Mouse (Mus musculus) G1E (cell line): ENCODE data around the gene Slc22a13. TPM values are rescaled to one million over a fixed set of nuclear protein-coding genes. Genes with fewer than 3 reads are reported as not detected.
"Not testable (repeated sequence)": the region's sequence is repeated elsewhere in the genome, so short reads cannot be mapped to it uniquely, and the experiment has no call there.

Source experiments
- ATAC-seq: 2 replicates; pipeline ENCODE4 v1.8.0; 2016; ENCODE audit warnings: mild to moderate bottlenecking; ENCODE audit not compliant: insufficient number of reproducible peaks, poor library complexity, low FRiP score, severe bottlenecking; ENCODE audit errors: extremely low read depth
- DNase-seq: peaks from one replicate; pipeline ENCODE4 v3.0.0; 2012; ENCODE audit warnings: low spot score
- H3K27me3 ChIP-seq: 2 replicates; pipeline ENCODE4 v1.6.1; 2012; ENCODE audit warnings: mild to moderate bottlenecking, low read length, inconsistent platforms; ENCODE audit not compliant: insufficient read depth
- H3K36me3 ChIP-seq: replicated peaks from 2 replicates; pipeline ENCODE3; 2012; ENCODE audit warnings: mild to moderate bottlenecking, inconsistent platforms
- H3K4me1 ChIP-seq: 2 replicates; pipeline ENCODE4 v1.6.1; 2012; ENCODE audit warnings: low read depth, low read length, inconsistent platforms, mixed read lengths; ENCODE audit not compliant: insufficient read depth
- H3K4me3 ChIP-seq: 2 replicates; pipeline ENCODE4 v1.5.1; 2012; ENCODE audit warnings: low read depth, mild to moderate bottlenecking, inconsistent platforms, low read length, moderate library complexity, mixed read lengths
- H3K9me3 ChIP-seq: replicated peaks from 2 replicates; pipeline ENCODE4 v1.6.1; 2012; ENCODE audit warnings: inconsistent platforms
- CTCF ChIP-seq: IDR thresholded peaks from 2 replicates; pipeline ENCODE4 v1.5.1; 2012; ENCODE audit warnings: low read depth, low read length, inconsistent platforms, mixed read lengths
- GATA1 ChIP-seq: IDR thresholded peaks from 2 replicates; pipeline ENCODE4 v1.6.1; 2012; ENCODE audit warnings: borderline replicate concordance, low read length, inconsistent platforms, mixed read lengths
- GATA2 ChIP-seq: IDR thresholded peaks from 2 replicates; pipeline ENCODE4 v1.6.1; 2012; ENCODE audit warnings: low read depth, low read length, inconsistent platforms, borderline replicate concordance
- POLR2AphosphoS5 ChIP-seq: IDR thresholded peaks from 2 replicates; pipeline ENCODE4 v1.6.1; 2012; ENCODE audit warnings: low read depth, low read length, inconsistent platforms; ENCODE audit not compliant: insufficient replicate concordance
- TAL1 ChIP-seq: conservative IDR thresholded peaks from 2 replicates; pipeline ENCODE4 v1.6.1; 2012; ENCODE audit warnings: low read depth, low read length, inconsistent platforms, mixed read lengths
- polyA plus RNA-seq: library from polyadenylated mRNA; stranded (reverse); fragments of >175 nt; gene quantifications from 2 replicates; pipeline ENCODE4 v1.2.3, GENCODE M21; 2012
- total RNA-seq, 2 experiments: library from RNA; stranded (forward) in 1 of 2; stranded (reverse) in 1 of 2; fragments of 200-1000 nt in 1 of 2; fragments of >200 nt in 1 of 2; fragmentation: Nextera tagmentation in 1 of 2; gene quantifications; 2 replicates each; pipeline ENCODE4 v1.2.3; 2014 to 2017

The Slc22a13 gene
- total and polyA plus RNA-seq, 3 experiments = not detected

GRCm38 (mm10) chr9:119230829-119231228 lies 21.9 kb upstream of the Slc22a13 start:
- Histone ChIP-seq H3K4me3 (no peak overlapping the region), H3K36me3 (no peaks in the 10 kb centered on the region), H3K4me1 (no peaks in the 10 kb centered on the region), H3K27me3 (peaks cover 2% of the 10 kb centered on the region; the same call in 1 of the 2 replicates), H3K9me3 (no peaks in the 10 kb centered on the region)
- TF ChIP-seq CTCF (no peak), GATA1 (no peak), GATA2 (no peak), POLR2AphosphoS5 (no peak), TAL1 (no peak)
- no peak for DNase-seq
- no peak for ATAC-seq

GRCm38 (mm10) chr9:119220249-119220648 lies 11.4 kb upstream of the Slc22a13 start:
- TF ChIP-seq CTCF = no peak
- no peak for TF ChIP-seq TAL1
- no peak for TF ChIP-seq POLR2AphosphoS5
- no peak for TF ChIP-seq GATA2
- no peak for TF ChIP-seq GATA1
- no peaks in the 10 kb centered on the region for H3K36me3 ChIP-seq
- H3K27me3 ChIP-seq = no peaks in the 10 kb centered on the region
- H3K4me3 ChIP-seq = no peak overlapping the region
- ATAC-seq (no peak), DNase-seq (no peak)
- no peaks in the 10 kb centered on the region for H3K4me1 ChIP-seq
- H3K9me3 ChIP-seq = 0 out of 2 replicates have a peak, but pooled peaks cover 2% of the 10 kb centered on the region

- no peak for TF ChIP-seq GATA2
- no peak for TF ChIP-seq TAL1
- no peak for TF ChIP-seq GATA1
- TF ChIP-seq CTCF = no peak
- no peak for TF ChIP-seq POLR2AphosphoS5
- Histone ChIP-seq H3K4me1 (no peaks in the 10 kb centered on the region), H3K36me3 (no peaks in the 10 kb centered on the region), H3K4me3 (no peak overlapping the region), H3K27me3 (no peaks in the 10 kb centered on the region), H3K9me3 (0 out of 2 replicates have a peak, but pooled peaks cover 2% of the 10 kb centered on the region)
- no peak for DNase-seq
- no peak for ATAC-seq
These were observed 10.8 kb upstream of the Slc22a13 start for GRCm38 (mm10) chr9:119219667-119220066.

GRCm38 (mm10) chr9:119215341-119215740 lies 6.4 kb upstream of the Slc22a13 start:
- not testable (repeated sequence) for H3K9me3 ChIP-seq, H3K4me1 ChIP-seq, H3K36me3 ChIP-seq, H3K27me3 ChIP-seq, H3K4me3 ChIP-seq, ATAC-seq, DNase-seq

- Histone ChIP-seq H3K27me3 (no peaks in the 10 kb centered on the region), H3K9me3 (0 out of 2 replicates have a peak, but pooled peaks cover 4% of the 10 kb centered on the region), H3K4me1 (no peaks in the 10 kb centered on the region), H3K4me3 (no peak overlapping the region), H3K36me3 (no peaks in the 10 kb centered on the region)
- DNase-seq (no peak), ATAC-seq (no peak)
- TF ChIP-seq GATA2 (no peak), TAL1 (no peak), POLR2AphosphoS5 (no peak)
These were observed 5.7 kb upstream of the Slc22a13 start for GRCm38 (mm10) chr9:119214601-119215000.

GRCm38 (mm10) chr9:119212996-119213395 lies 4.1 kb upstream of the Slc22a13 start:
- Histone ChIP-seq H3K36me3 (no peaks in the 10 kb centered on the region), H3K27me3 (no peaks in the 10 kb centered on the region), H3K4me1 (no peaks in the 10 kb centered on the region), H3K4me3 (no peak overlapping the region), H3K9me3 (peaks cover 4% of the 10 kb centered on the region; the same call in 1 of the 2 replicates)
- ATAC-seq = no peak
- no peak for TF ChIP-seq TAL1
- no peak for TF ChIP-seq POLR2AphosphoS5
- TF ChIP-seq GATA2 = no peak
- TF ChIP-seq CTCF = no peak
- no peak for TF ChIP-seq GATA1
- no peak for DNase-seq

GRCm38 (mm10) chr9:119207113-119207512 lies 1.8 kb downstream of the Slc22a13 start:
- no peaks in the 10 kb centered on the region for H3K36me3 ChIP-seq
- ATAC-seq = no peak
- no peaks in the 10 kb centered on the region for H3K27me3 ChIP-seq
- peaks cover 28% of the 10 kb centered on the region for H3K9me3 ChIP-seq
- no peak overlapping the region for H3K4me3 ChIP-seq
- no peaks in the 10 kb centered on the region for H3K4me1 ChIP-seq
- TF ChIP-seq CTCF (no peak), POLR2AphosphoS5 (no peak), GATA1 (no peak), TAL1 (no peak), GATA2 (no peak)
- DNase-seq = no peak

- TF ChIP-seq GATA1 (no peak), GATA2 (no peak), CTCF (no peak), POLR2AphosphoS5 (no peak), TAL1 (no peak)
- no peak for ATAC-seq
- Histone ChIP-seq H3K4me1 (no peaks in the 10 kb centered on the region), H3K27me3 (no peaks in the 10 kb centered on the region), H3K9me3 (peaks cover 29% of the 10 kb centered on the region), H3K36me3 (no peaks in the 10 kb centered on the region), H3K4me3 (no peak overlapping the region)
- no peak for DNase-seq
These were observed 2.2 kb downstream of the Slc22a13 start for GRCm38 (mm10) chr9:119206666-119207065.
